Mouse (Mus musculus): ENCODE data around the gene Nsf. TPM values are rescaled to one million over a fixed set of nuclear protein-coding genes. Genes with fewer than 3 reads are reported as not detected.

Nsf gene
- 10 to 100 TPM; 68.2 to 77.0 TPM for polyA plus RNA-seq (2017; shearing (Covaris generic))

DNA sequence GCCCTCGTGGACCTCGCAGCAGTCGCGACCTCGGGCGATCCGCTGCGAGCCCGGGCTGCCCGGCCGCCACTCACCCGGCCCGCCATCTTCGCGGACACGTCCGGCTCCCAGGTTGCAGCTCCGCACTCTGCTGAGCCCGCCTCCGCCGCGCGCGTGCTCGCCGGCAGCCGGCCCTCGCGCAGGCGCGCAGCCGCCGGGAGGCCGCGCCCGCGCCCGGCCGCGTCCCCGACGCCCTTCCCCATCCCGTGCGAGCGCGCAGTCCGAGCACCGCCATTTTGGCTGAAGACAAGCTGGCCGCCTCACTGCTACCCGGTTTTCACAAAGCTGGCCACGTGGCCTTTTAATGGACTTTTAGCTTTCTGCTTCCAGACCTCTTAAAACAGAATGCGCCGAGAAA lies at the start of gene Nsf:
Nsf (minus strand) TSS at position 161 of the 397 bp plus-strand sequence.

DNA sequence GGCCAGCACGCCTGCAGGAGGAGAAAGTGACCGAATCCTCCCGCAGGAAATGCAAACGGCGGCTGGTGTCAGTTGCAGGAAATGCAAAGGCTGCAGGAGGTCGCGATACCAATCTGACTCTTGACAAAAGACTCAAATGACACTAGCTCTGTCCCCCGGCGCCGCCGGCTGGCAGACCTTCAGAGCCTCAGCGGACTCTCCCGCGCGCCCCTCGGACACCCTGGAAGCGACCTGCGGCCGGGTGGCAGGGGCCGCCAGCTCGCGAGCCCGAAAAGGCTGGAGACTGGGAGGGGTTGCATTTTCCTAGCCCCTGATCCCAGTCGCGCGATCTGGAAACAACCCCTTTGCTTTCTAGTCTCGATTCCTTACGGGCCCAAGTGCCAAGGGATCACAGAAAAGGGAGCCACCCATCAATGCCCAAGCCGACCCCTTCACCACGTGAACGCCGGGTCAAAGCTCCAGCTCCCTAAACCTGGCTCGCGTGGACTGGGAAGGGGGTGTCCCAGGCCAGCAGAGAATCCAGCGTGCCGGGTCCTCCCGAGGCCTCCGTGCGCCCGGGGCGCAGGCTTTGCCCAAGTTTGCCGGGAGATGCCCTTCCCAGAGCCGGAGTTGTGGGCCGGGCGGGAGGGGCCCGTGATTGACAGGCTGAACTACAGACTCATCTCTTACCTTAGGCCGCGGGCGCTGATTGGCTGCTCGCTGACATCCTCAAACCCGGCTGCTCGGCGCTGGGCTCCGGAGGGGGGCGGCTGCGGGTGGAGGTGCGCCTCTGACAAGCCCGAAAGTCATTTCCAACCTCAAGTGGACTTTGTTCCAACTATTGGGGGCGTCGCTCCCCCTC lies 180.2 kb downstream of the Nsf start, which contains the start of gene Wnt3:
Wnt3 (plus strand) TSS at position 764 of the 841 bp plus-strand sequence.

Other genes with a start within 250 kb of the Nsf start
- gene Wnt9b, start 204.2 kb downstream of the Nsf start, polyA plus RNA-seq (2017; shearing (Covaris generic)): under 1 TPM in 1 of 2 experiments, not detected in 1; 0.93 TPM
- gene Wnt3, start 179.9 kb downstream of the Nsf start, polyA plus RNA-seq (2017; shearing (Covaris generic)): 1 to 10 TPM; 3.1 to 7.6 TPM
- 10 to 100 TPM; 13.7 to 18.9 TPM for gene Arf2, start 12.7 kb upstream of the Nsf start, polyA plus RNA-seq (2017; shearing (Covaris generic))
- gene Crhr1, start 178.8 kb upstream of the Nsf start, polyA plus RNA-seq (2017; shearing (Covaris generic)): under 1 TPM in 1 of 2 experiments, not detected in 1; 0.26 TPM
- not detected for gene Sppl2c, start 232.3 kb upstream of the Nsf start, polyA plus RNA-seq (2017; shearing (Covaris generic))